11 mouse cellular contexts compared by ENCODE assay signal in genomic region chr11:117146776-117147536, GRCm38 (mm10). TPM values are rescaled to one million over a fixed set of nuclear protein-coding genes. Genes with fewer than 3 reads are reported as not detected.
DNase-seq lines count a peak whose midpoint lies in the region; ATAC-seq and TF ChIP-seq lines count a peak whose summit lies in the region.
"Had no signal": no experiment of that assay in that cellular context is flagged by ENCODE, and none has a peak within 500 bp of the region (broad histone marks: within the 10 kb centered on the region; RNA-seq: fewer than 3 reads in every experiment).

No protein-coding gene starts in this region.

- no peak overlapping the region for H3K4me2 ChIP-seq in kidney, embryonic 15.5 days
- no peak overlapping the region for H3K4me2 ChIP-seq in intestine, embryonic 16.5 days (ENCODE audit: low read depth, low read length)

- in situ Hi-C loops in ES-E14 (cut with MboI; ENCODE audit: low sequenced_read_pairs in 2 of 2, unreplicated experiment in 2 of 2), result no loop called here

- ATAC-seq in kidney, embryonic 15.5 days (replicated peaks; ENCODE audit: low FRiP score), result no peak; the same call in 1 of the 2 replicates
- ATAC-seq in intestine, embryonic 16.5 days, result peak; percentile 46; the same call in 1 of the 2 replicates

- H3K4me1 ChIP-seq in kidney, embryonic 15.5 days, result peaks cover 3% of the 10 kb centered on the region; the same call in 1 of the 2 replicates
- H3K4me1 ChIP-seq in ES-E14 (ENCODE audit: control insufficient read depth in 2 of 2, insufficient read depth in 2 of 2, low read length in 2 of 2, poor library complexity in 1 of 2), result peaks cover 0 to 19% of the 10 kb centered on the region in 2 experiments; a peak in 2 of 4 replicates
- H3K4me1 ChIP-seq in intestine, embryonic 16.5 days (ENCODE audit: control insufficient read depth, insufficient read depth, low read length), result 0 out of 2 replicates have a peak, but pooled peaks cover 2% of the 10 kb centered on the region

- H3K9me3 ChIP-seq in kidney, embryonic 15.5 days (replicated peaks), result no peaks in the 10 kb centered on the region
- no peaks in the 10 kb centered on the region for H3K9me3 ChIP-seq in ES-E14 (ENCODE audit: control insufficient read depth, insufficient read depth, low read depth, low read length)
- H3K9me3 ChIP-seq in intestine, embryonic 16.5 days (ENCODE audit: control insufficient read depth, low read length), result no peaks in the 10 kb centered on the region

- peak; percentile 58 for DNase-seq in kidney, adult 11 months
- DNase-seq in ES-E14 (ENCODE audit: low read depth, low spot score), result peak; percentile 83
- DNase-seq in lung, postnatal 14 days, result peak; percentile 53
- no peak for DNase-seq in heart, postnatal 36 days
- DNase-seq in adrenal gland, postnatal 4 days (ENCODE audit: low spot score in 2 of 2), result no peak
- DNase-seq: adrenal gland, adult 8-10 months; gastrocnemius, postnatal 10 days; left cerebral cortex, postnatal 4 days; retina, postnatal 1 day had no signal

- no peak overlapping the region for H3K27ac ChIP-seq in kidney, embryonic 15.5 days
- no peak overlapping the region for H3K27ac ChIP-seq in ES-E14 (ENCODE audit: insufficient read depth, low read depth, low read length, poor library complexity, severe bottlenecking)
- H3K27ac ChIP-seq in intestine, embryonic 16.5 days (ENCODE audit: low read length), result no peak overlapping the region

- no peak overlapping the region for H3K9ac ChIP-seq in kidney, embryonic 15.5 days
- no peak overlapping the region for H3K9ac ChIP-seq in ES-E14 (ENCODE audit: insufficient read depth, low read depth, low read length, poor library complexity, severe bottlenecking)
- H3K9ac ChIP-seq in intestine, embryonic 16.5 days (ENCODE audit: low read depth, low read length), result no peak overlapping the region

- intact Hi-C loops in heart, postnatal 36 days (cut with DNase I), result no loop called here

- H3K4me3 ChIP-seq in kidney, embryonic 15.5 days (replicated peaks), result no peak overlapping the region
- H3K4me3 ChIP-seq in ES-E14 (ENCODE audit: insufficient read depth in 1 of 2, low read depth in 1 of 2, low read length in 2 of 2, poor library complexity in 1 of 2, severe bottlenecking in 1 of 2), result no peak overlapping the region
- no peak overlapping the region for H3K4me3 ChIP-seq in intestine, embryonic 16.5 days (ENCODE audit: low read length)

- 63% methylated on average over 24 of the region's 24 CpGs for WGBS in kidney, embryonic 15.5 days
- 72% methylated on average over 24 of the region's 24 CpGs for WGBS in intestine, embryonic 16.5 days

- peaks cover 99% of the 10 kb centered on the region for H3K36me3 ChIP-seq in kidney, embryonic 15.5 days
- H3K36me3 ChIP-seq in ES-E14 (ENCODE audit: control insufficient read depth, insufficient read depth, low read length, poor library complexity, severe bottlenecking), result peaks cover 52% of the 10 kb centered on the region
- H3K36me3 ChIP-seq in intestine, embryonic 16.5 days (ENCODE audit: control insufficient read depth, insufficient read depth, low read length), result peaks cover 8% of the 10 kb centered on the region; the same call in 1 of the 2 replicates

- H3K27me3 ChIP-seq in kidney, embryonic 15.5 days, result no peaks in the 10 kb centered on the region
- no peaks in the 10 kb centered on the region for H3K27me3 ChIP-seq in intestine, embryonic 16.5 days (replicated peaks; ENCODE audit: control insufficient read depth, insufficient read depth, low read length)

TF ChIP-seq in ES-E14, 5 proteins besides CTCF, POLR2A, EP300 and RAD21:
- TF ChIP-seq HCFC1 (IDR thresholded peaks at IDR 0.05; ENCODE audit: borderline replicate concordance, insufficient read depth, low read length), result no peak
- no peak for TF ChIP-seq MAFK (IDR thresholded peaks at IDR 0.05; ENCODE audit: insufficient read depth, low read depth, low read length)
- no peak for TF ChIP-seq ZNF384 (IDR thresholded peaks at IDR 0.05; ENCODE audit: low read depth, low read length)
- no peak for TF ChIP-seq ZC3H11A (IDR thresholded peaks at IDR 0.05; ENCODE audit: borderline replicate concordance, low read depth, low read length)
- no peak for TF ChIP-seq CHD2 (IDR thresholded peaks at IDR 0.05; ENCODE audit: low read depth, low read length)

RNA-seq across cellular contexts. Expression of gene Sec14l1, which starts 32.0 kb away (rescaled TPM):
- 66.5 and 69.0 TPM in 2 replicates for polyA plus RNA-seq in kidney, embryonic 15.5 days (2015; fragmentation: Nextera tagmentation; extraction: Ambion mirVana)
- total RNA-seq in ES-E14 (2012; rRNA removed), result 36.7 and 43.6 TPM in 2 replicates
- 28.5 and 29.5 TPM in 2 replicates for polyA plus RNA-seq in intestine, embryonic 16.5 days (2015; fragmentation: Nextera tagmentation; extraction: Ambion mirVana)
- total RNA-seq in heart, postnatal 36 days (2021), result 10 to 100 TPM; 67.9 to 75.2 TPM
- total RNA-seq in adrenal gland, postnatal 4 days (2021), result 100 to 1,000 TPM; 171 to 174 TPM

RNA-seq across cellular contexts. Expression of gene Sept9, which starts 52.5 kb away (rescaled TPM):
- polyA plus RNA-seq in kidney, embryonic 15.5 days (2015; fragmentation: Nextera tagmentation; extraction: Ambion mirVana), result 120 and 126 TPM in 2 replicates
- total RNA-seq in ES-E14 (2012; rRNA removed), result 57.1 and 65.7 TPM in 2 replicates
- polyA plus RNA-seq in intestine, embryonic 16.5 days (2015; fragmentation: Nextera tagmentation; extraction: Ambion mirVana), result 183 and 191 TPM in 2 replicates
- 10 to 100 TPM; 28.6 to 37.1 TPM for total RNA-seq in heart, postnatal 36 days (2021)
- total RNA-seq in adrenal gland, postnatal 4 days (2021), result 100 to 1,000 TPM; 158 to 171 TPM

Comparison
In these comparisons a context has a peak if more than half of its experiments do, and no peak if none do; other contexts are left out.
1. DNase-seq: peak in kidney, adult 11 months (single experiment), ES-E14 (single experiment) and lung, postnatal 14 days (single experiment); none in heart, postnatal 36 days (0 of 2) and adrenal gland, postnatal 4 days (0 of 2).